ENCODE assay signal across 10 mouse cellular contexts in the genomic region with DNA sequence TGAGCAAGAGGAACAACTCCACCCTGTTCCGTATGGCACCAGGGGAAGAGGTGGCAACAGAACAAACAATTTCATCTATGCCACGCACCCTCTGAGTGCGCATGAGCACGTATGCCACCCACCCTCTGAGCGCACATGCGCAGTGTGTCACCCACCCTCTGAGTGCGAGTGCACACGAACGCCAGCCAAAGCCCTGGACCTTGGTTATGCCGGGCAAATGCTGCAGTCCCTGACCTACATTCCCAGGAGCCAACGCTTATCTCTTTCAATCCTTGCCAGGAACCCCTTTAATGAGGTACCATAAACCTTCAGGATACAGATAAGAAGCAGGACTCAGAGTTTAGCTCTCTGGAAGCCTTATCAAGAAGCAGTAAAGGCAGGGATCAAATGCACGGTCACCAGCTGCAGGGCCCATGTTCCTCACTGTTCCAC. TPM values are rescaled to one million over a fixed set of nuclear protein-coding genes. Genes with fewer than 3 reads are reported as not detected.
A peak's percentile ranks its signal among the peaks of the same experiment; 100 is the strongest.
DNase-seq lines count a peak whose midpoint lies in the region; ATAC-seq and TF ChIP-seq lines count a peak whose summit lies in the region.
"Had no signal": no experiment of that assay in that cellular context is flagged by ENCODE, and none has a peak within 500 bp of the region (broad histone marks: within the 10 kb centered on the region; RNA-seq: fewer than 3 reads in every experiment).

No protein-coding gene starts in this region.

- 55% methylated on average over 12 of the region's 12 CpGs for WGBS in lung, postnatal 0 days
- WGBS in forebrain, embryonic 11.5 days, result 91% methylated on average over 12 of the region's 12 CpGs

- H3K27ac ChIP-seq in lung, postnatal 0 days (ENCODE audit: low read length), result no peak overlapping the region
- no peak overlapping the region for H3K27ac ChIP-seq in forebrain, embryonic 11.5 days (ENCODE audit: low read depth, low read length)

- peak; percentile 54 for ATAC-seq in common myeloid progenitor, adult 5-6 weeks (replicated peaks; ENCODE audit: low read depth, poor library complexity, severe bottlenecking)
- peak; percentile 91 for ATAC-seq in lung, postnatal 0 days
- ATAC-seq in forebrain, embryonic 11.5 days (replicated peaks; ENCODE audit: low FRiP score), result no peak

- H3K9ac ChIP-seq in lung, postnatal 0 days (replicated peaks; ENCODE audit: low read depth), result no peak overlapping the region
- H3K9ac ChIP-seq in forebrain, embryonic 11.5 days (ENCODE audit: low read length), result no peak overlapping the region

- no peaks in the 10 kb centered on the region for H3K36me3 ChIP-seq in lung, postnatal 0 days (ENCODE audit: insufficient read depth, low read length)
- H3K36me3 ChIP-seq in forebrain, embryonic 11.5 days (ENCODE audit: control insufficient read depth, insufficient read depth, low read length), result no peaks in the 10 kb centered on the region

- H3K4me3 ChIP-seq in lung, postnatal 0 days (ENCODE audit: low read depth, low read length), result no peak overlapping the region
- no peak overlapping the region for H3K4me3 ChIP-seq in forebrain, embryonic 11.5 days (ENCODE audit: low read depth, low read length)

- DNase-seq in retina, postnatal 1 day, result peak; percentile 34
- DNase-seq in retina, embryonic 14.5 days (ENCODE audit: low spot score), result no peak
- peak; percentile 55 for DNase-seq in lung, postnatal 0 days (ENCODE audit: low spot score)
- DNase-seq in forebrain, embryonic 11.5 days (ENCODE audit: low spot score), result no peak
- no peak for DNase-seq in left cerebral cortex, adult 18-20 months (ENCODE audit: low spot score in 2 of 2)
- DNase-seq in B cell, adult 2 months, result no peak
- DNase-seq in layer of hippocampus, postnatal 36 days, result no peak
- DNase-seq: kidney, postnatal 14 days; thymus, postnatal 14 days had no signal

- TF ChIP-seq CTCF in lung, postnatal 0 days (IDR thresholded peaks at IDR 0.05), result no peak

- H3K27me3 ChIP-seq in lung, postnatal 0 days (replicated peaks; ENCODE audit: insufficient read depth, low read length), result no peaks in the 10 kb centered on the region
- no peaks in the 10 kb centered on the region for H3K27me3 ChIP-seq in forebrain, embryonic 11.5 days (ENCODE audit: control insufficient read depth, insufficient read depth, low read length)

- no peaks in the 10 kb centered on the region for H3K9me3 ChIP-seq in lung, postnatal 0 days (ENCODE audit: low read length)
- no peaks in the 10 kb centered on the region for H3K9me3 ChIP-seq in forebrain, embryonic 11.5 days (ENCODE audit: control insufficient read depth, low read length)

- no peak for TF ChIP-seq EP300 in lung, postnatal 0 days (IDR thresholded peaks at IDR 0.05)

- no peak overlapping the region for H3K4me2 ChIP-seq in lung, postnatal 0 days (replicated peaks; ENCODE audit: low read depth, low read length)
- no peak overlapping the region for H3K4me2 ChIP-seq in forebrain, embryonic 11.5 days (ENCODE audit: low read depth, low read length, severe bottlenecking)

- H3K4me1 ChIP-seq in lung, postnatal 0 days (ENCODE audit: insufficient read depth, low read depth, low read length), result no peaks in the 10 kb centered on the region
- no peaks in the 10 kb centered on the region; the same call in 1 of the 2 replicates for H3K4me1 ChIP-seq in forebrain, embryonic 11.5 days (replicated peaks; ENCODE audit: control insufficient read depth, insufficient read depth, low read length)

RNA-seq across cellular contexts. Expression of a gene that starts 50.8 kb away (rescaled TPM):
- total RNA-seq in common myeloid progenitor, adult 5-6 weeks (2017), result 14.5 and 23.1 TPM in 2 replicates
- 5.0 and 5.7 TPM in 2 replicates for polyA plus RNA-seq in lung, postnatal 0 days (2015; fragmentation: Nextera tagmentation; extraction: Ambion mirVana)
- 19.5 and 19.6 TPM in 2 replicates for polyA plus RNA-seq in forebrain, embryonic 11.5 days (2014; fragmentation: Nextera tagmentation; extraction: Ambion mirVana)
- total RNA-seq in left cerebral cortex, adult 18-20 months (2021), result 10 to 100 TPM; 10.2 to 12.3 TPM
- total RNA-seq in layer of hippocampus, postnatal 36 days (2021), result 10 to 100 TPM; 10.1 to 10.4 TPM

Comparison
In these comparisons a context has a peak if more than half of its experiments do, and no peak if none do; other contexts are left out.
1. DNase-seq: peak in retina, postnatal 1 day (single experiment) and lung, postnatal 0 days (single experiment); none in retina, embryonic 14.5 days (single experiment), forebrain, embryonic 11.5 days (single experiment), left cerebral cortex, adult 18-20 months (0 of 2), B cell, adult 2 months (0 of 2) and layer of hippocampus, postnatal 36 days (0 of 2).